Mouse (Mus musculus): Measurements from ENCODE around the gene Gm11214.

- TF ChIP-seq GATA1 (IDR thresholded peaks at IDR 0.05; ENCODE audit: low read length) (no peak), TAL1 (IDR thresholded peaks at IDR 0.05; ENCODE audit: low read length) (no peak)
Measured at GRCm38 (mm10) chr4:63622378-63622835, 40.8 kb downstream of the Gm11214 start, which contains the start of gene Tex48.
